Mouse (Mus musculus) intestine, embryonic 16.5 days (tissue): Measurements from ENCODE around the gene Fxyd7. TPM values are rescaled to one million over a fixed set of nuclear protein-coding genes. Genes with fewer than 3 reads are reported as not detected.

Experiments used
- ATAC-seq: fragments of 200-750 bp; cut with Nextera tagmentation; 2 replicates; pipeline ENCODE4 v1.8.0; 2017; ENCODE audit warnings: moderate TSS enrichment, moderate library complexity
- H3K27ac ChIP-seq: fragments of 300-500 bp; sonication (generic); 2 replicates; pipeline ENCODE4 v1.5.1; 2014; ENCODE audit warnings: mild to moderate bottlenecking, low read length
- H3K27me3 ChIP-seq: fragments of 300-500 bp; sonication (generic); replicated peaks from 2 replicates; pipeline ENCODE4 v1.6.1; 2014; ENCODE audit warnings: low read length, control low read depth, mixed read lengths; ENCODE audit not compliant: control insufficient read depth, insufficient read depth
- H3K36me3 ChIP-seq: fragments of 300-500 bp; sonication (generic); 2 replicates; pipeline ENCODE4 v1.6.1; 2014; ENCODE audit warnings: low read length, control low read depth; ENCODE audit not compliant: control insufficient read depth, insufficient read depth
- H3K4me1 ChIP-seq: fragments of 300-500 bp; sonication (generic); 2 replicates; pipeline ENCODE4 v1.6.1; 2014; ENCODE audit warnings: low read length, control low read depth, mixed read lengths; ENCODE audit not compliant: control insufficient read depth, insufficient read depth
- H3K4me2 ChIP-seq: fragments of 300-500 bp; sonication (generic); 2 replicates; pipeline ENCODE4 v1.6.1; 2014; ENCODE audit warnings: low read depth, low read length, control low read depth
- H3K4me3 ChIP-seq: fragments of 300-500 bp; sonication (generic); 2 replicates; pipeline ENCODE4 v1.5.1; 2014; ENCODE audit warnings: mild to moderate bottlenecking, low read length
- H3K9ac ChIP-seq: fragments of 300-500 bp; sonication (generic); 2 replicates; pipeline ENCODE4 v1.6.1; 2014; ENCODE audit warnings: low read depth, low read length
- H3K9me3 ChIP-seq: fragments of 300-500 bp; sonication (generic); 2 replicates; pipeline ENCODE4 v1.6.1; 2016; ENCODE audit warnings: low read length, control low read depth; ENCODE audit not compliant: control insufficient read depth
- WGBS: fragments of 180-500 bp; shearing (Covaris S2); extraction: QIAGEN DNeasy Blood & Tissue Kit; methylation state at CpG from one replicate; pipeline ENCODE4 v1.1.7; 2014; 5-methylcytosine and 5-hydroxymethylcytosine counted together
- polyA plus RNA-seq: library from polyadenylated mRNA; unstranded; fragments of >200 nt; fragmentation: Nextera tagmentation; extraction: Ambion mirVana; gene quantifications from 2 replicates; pipeline ENCODE4 v1.2.1, GENCODE M21; 2015

The Fxyd7 gene
- polyA plus RNA-seq = 20.1 and 22.0 TPM in 2 replicates

DNA sequence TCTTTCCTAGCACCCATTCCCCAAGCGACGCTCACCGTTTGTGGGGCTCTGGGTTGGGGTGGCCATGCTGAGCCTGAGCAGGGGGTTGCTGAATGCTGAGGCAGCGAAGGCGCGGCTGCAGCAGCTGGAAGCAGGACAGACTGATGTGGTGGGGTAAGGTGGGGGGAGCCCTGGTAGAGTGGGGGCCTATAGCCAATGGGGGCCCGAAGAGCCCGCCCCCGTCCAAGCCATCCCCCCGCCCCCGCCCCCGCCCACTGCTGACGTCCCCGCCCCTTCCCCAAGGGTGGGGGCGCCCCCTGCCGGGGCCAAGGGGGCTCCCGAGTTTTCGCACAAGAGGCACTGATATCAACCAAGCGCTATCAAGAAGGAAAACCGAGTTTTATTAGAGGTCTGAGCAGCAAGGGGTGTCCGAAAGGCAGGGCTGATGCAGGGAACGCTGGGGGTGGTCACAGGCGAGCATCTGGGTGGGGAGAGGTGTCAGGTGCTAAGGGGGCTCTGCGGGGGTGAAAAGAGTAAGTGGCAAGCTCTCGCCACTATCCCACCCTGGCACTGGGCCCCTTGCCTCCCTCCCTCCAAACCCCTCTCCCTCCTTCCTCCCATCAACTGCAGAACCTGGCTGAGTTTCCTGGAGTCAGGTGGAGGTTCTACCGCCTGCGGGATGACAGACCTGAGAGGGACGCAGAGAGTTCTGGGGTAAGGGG, at the start of gene Fxyd7:
Gene Fxyd7, minus strand, starts transcription at position 147 of the 701 bp plus-strand sequence.
- WGBS = 2% methylated on average over 27 of the region's 28 CpGs
- no peaks in the 10 kb centered on the region for H3K36me3 ChIP-seq
- H3K9ac ChIP-seq = 0 out of 2 replicates have a peak within 1 kb of the TSS, but pooled peaks have one; percentile 43
- no peaks in the 10 kb centered on the region for H3K9me3 ChIP-seq
- peak within 1 kb of the TSS; percentile 34 for H3K4me2 ChIP-seq
- H3K27me3 ChIP-seq = peaks cover 48% of the 10 kb centered on the region
- H3K27ac ChIP-seq = no peak within 1 kb of the TSS
- no peak for ATAC-seq
- H3K4me3 ChIP-seq = peak within 1 kb of the TSS; percentile 13
- peaks cover 45% of the 10 kb centered on the region for H3K4me1 ChIP-seq

DNA sequence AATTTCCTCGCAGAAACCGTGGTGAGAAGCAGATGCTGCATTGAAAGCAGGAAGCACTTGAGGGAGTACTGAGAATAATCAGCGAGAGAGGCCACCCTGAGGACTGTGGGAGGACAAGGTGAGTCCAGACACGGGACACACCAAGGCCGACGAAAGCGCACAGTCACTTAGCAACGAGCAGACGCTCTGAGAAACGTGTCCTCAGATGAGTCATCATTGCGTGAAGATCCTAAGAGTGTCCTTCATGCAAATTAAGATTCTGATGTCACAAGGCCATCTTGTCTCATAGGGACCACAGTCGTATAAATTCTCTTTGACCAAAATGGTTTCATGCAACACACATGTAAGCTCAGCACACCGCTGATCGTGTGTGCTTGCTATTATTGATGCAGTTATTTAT, 49.5 kb upstream of the Fxyd7 start:
- H3K4me1 ChIP-seq = no peaks in the 10 kb centered on the region
- no peaks in the 10 kb centered on the region for H3K9me3 ChIP-seq
- H3K9ac ChIP-seq = no peak overlapping the region
- ATAC-seq = no peak
- H3K27me3 ChIP-seq = no peaks in the 10 kb centered on the region
- H3K27ac ChIP-seq = no peak overlapping the region
- H3K4me2 ChIP-seq = no peak overlapping the region
- H3K36me3 ChIP-seq = no peaks in the 10 kb centered on the region
- WGBS = 74% methylated on average over 14 of the region's 14 CpGs
- H3K4me3 ChIP-seq = no peak overlapping the region

DNA sequence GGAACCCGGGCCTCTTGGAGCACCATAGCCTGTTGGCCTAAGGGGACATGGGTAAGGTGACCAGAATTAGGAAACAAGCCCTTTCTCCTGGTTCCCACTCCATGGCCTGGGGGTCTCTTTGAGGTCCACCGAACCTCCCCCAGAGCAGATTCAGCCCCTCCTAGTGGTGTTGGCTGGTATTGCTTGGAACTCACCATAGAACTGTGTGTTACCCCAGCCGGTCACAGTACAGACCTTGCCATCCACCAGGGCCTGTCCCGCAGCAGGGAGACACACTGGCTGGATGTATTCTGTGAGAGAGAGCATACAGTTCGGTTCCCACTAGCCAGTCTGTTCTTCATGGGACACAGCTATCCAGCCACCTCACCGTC, 48.3 kb upstream of the Fxyd7 start:
- no peak overlapping the region for H3K4me3 ChIP-seq
- H3K9ac ChIP-seq = no peak overlapping the region
- 90% methylated on average over 6 of the region's 6 CpGs for WGBS
- no peaks in the 10 kb centered on the region for H3K36me3 ChIP-seq
- no peaks in the 10 kb centered on the region for H3K27me3 ChIP-seq
- H3K4me1 ChIP-seq = no peaks in the 10 kb centered on the region
- no peak overlapping the region for H3K27ac ChIP-seq
- ATAC-seq = no peak
- H3K4me2 ChIP-seq = no peak overlapping the region
- H3K9me3 ChIP-seq = no peaks in the 10 kb centered on the region

DNA sequence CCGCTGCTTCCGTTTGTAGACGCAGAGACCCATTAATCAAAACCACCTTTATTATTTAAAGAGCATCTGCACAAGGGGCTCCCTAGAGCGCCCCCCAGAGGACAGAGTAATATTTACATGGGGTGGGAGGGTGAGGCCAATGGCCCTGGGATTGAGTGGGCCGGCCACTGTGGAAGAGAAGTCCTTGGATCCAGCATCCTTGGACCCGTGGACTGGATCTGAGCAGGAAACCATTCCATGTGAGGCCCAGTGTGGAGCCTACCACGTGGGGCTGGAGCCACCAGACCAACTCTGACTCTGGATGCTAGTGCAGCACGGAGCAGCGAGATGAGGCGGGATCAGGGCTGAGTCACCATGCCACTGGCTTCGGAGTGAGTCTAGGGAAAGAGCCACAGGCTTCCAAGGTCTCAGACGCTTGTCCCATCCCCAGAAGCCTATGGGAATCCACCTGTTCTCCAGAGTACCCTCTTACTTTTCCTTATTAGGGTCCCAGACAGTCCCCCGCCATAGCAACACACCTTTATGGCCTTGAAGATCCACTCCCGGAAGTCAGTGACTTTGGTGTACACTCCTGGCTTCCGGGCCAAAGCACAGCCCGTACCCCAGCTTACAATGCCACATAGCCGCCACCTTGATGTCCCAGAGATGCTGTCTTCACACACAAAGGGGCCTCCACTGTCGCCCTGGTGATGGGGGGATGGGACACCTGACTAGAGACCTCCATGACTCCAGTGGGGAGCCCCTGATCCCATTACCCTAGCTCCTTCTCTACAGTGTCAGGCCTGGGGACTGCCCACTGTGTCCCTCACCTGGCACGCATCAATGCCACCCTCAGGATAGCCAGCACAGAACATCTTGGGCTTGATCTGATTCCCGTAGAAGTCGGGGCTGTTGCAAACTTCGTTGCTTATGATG, 47.7 kb upstream of the Fxyd7 start:
- Histone ChIP-seq H3K36me3 (no peaks in the 10 kb centered on the region), H3K9ac (no peak overlapping the region), H3K4me1 (no peaks in the 10 kb centered on the region), H3K27me3 (no peaks in the 10 kb centered on the region), H3K4me2 (no peak overlapping the region), H3K27ac (no peak overlapping the region), H3K4me3 (no peak overlapping the region), H3K9me3 (no peaks in the 10 kb centered on the region)
- no peak; the same call in 1 of the 2 replicates for ATAC-seq
- 77% methylated on average over 22 of the region's 22 CpGs for WGBS

DNA sequence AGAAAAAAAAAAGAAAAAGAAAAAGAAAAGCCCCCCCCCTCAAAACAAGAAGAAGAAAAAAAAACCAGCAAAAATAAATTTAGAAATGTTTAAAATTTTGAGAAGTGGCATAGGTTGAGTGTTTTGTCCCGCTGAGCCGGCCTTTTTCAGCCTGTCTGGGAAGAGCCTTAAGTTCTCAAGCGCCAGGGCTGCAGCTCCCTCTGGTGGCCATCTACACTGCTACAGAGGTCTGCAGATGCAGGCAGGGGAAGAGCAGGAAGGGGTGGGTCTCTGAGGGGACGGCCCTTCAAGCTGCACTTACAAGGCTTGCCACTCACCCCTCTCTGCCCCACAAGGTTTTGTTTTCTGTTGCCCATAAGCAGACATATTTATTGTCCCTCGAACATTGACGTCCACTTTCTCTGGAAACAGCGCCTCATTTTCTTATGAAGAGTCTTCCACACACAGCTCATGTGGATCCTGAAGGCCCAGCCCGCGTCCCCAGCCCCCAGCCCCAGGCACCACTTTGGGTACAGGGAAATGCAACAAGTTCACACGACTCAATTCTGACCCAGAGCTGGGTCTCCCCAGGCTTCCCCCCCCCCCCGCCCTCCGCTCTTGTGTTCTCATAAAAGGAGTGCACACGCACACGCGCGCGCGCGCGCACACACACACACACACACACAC, 46.4 kb upstream of the Fxyd7 start:
- Histone ChIP-seq H3K4me2 (peak overlapping the region; percentile 49), H3K4me1 (no peaks in the 10 kb centered on the region), H3K4me3 (peak overlapping the region; percentile 26), H3K9ac (no peak overlapping the region), H3K27me3 (no peaks in the 10 kb centered on the region), H3K9me3 (no peaks in the 10 kb centered on the region), H3K27ac (no peak overlapping the region), H3K36me3 (no peaks in the 10 kb centered on the region)
- 41% methylated on average over 20 of the region's 20 CpGs for WGBS
- peak; percentile 94 for ATAC-seq

DNA sequence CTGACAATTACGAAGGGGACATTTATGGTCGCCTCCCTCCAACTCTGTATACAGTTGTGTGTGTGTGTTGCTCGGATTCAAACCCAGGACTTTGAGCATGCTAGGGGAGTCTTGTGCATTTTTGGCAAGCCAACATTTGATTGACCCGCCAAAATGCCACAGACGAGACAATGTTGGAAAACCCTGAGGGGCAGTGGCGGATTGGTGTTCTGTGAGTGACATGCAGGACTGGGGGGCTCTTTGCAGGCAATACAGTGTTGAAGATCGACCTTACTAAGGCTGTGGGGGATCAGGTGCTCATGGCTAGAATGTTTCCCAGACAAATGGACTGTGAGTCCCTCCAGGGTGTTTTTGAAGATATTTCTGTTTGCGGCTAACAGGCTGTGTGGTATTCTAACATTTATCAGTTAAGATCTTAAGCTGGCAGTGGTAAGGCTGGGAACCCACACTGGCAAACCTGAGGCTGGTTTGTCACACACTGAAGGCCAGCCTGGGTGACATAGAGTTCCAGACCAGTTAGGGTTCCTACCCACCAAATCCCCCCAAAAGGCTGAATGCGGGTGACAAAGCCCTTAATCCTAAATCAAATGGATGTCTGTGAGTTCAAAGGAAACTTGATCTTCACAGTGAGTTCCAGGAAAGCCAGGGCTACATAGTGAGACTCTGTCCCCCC, 45.8 kb upstream of the Fxyd7 start:
- Histone ChIP-seq H3K9ac (no peak overlapping the region), H3K27me3 (no peaks in the 10 kb centered on the region), H3K27ac (no peak overlapping the region), H3K9me3 (no peaks in the 10 kb centered on the region), H3K4me2 (no peak overlapping the region), H3K4me1 (no peaks in the 10 kb centered on the region), H3K4me3 (no peak overlapping the region), H3K36me3 (no peaks in the 10 kb centered on the region)
- WGBS = 74% methylated on average over 9 of the region's 9 CpGs
- no peak for ATAC-seq

DNA sequence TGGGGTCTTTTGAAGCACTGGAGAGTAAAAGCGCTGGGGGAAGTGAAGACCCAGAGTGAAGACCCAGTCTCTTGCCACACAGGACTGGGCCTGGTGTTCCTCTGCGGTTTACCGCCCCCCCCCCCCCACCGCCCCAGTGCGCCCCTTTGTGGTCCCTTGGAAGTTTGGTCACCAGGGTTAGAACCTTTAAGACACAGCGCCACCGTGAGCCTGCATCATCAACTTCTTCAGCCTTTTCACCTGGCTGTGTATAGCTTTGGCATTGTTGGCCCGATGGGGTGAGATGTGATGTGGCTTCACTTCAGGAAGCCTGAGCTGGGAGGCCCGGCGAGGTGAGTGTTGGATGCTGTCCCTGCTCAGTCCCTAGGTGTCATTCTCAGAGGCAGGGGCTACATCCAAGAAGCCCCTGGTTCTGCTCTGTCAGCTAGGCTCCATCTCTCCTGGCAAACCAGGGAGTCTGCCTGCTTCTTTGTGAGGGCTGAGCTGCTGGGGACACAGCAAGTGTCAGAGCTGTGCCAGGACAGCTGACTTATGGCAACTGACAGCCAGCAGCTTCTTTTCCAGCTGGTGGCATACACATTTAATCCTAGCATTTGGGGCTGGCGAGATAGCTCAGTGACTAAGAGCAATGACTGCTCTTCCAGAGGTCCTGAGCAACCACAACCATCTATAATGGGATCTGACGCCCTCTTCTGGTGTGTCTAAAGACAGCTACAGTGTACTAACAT, 43.7 kb upstream of the Fxyd7 start:
- no peak for ATAC-seq

DNA sequence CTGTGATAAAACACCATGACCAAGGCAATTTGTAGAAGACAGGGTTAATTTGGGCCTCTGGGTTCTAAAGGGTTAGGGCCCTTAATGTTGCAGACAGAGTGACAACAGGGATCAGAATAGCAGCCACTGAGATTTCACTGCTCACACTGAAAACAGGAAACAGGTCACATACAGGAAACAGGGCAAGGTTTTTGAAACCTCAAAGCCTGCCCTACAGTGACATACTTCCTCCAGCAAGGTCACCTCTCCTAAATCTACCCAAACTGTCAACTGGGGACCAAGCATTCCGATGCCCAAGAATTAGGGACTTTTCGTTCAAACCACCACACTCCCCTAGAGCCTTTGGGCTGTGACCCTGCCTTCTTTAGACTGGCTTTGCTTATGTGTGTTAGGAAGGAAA, 38.5 kb upstream of the Fxyd7 start:
- Histone ChIP-seq H3K4me3 (no peak overlapping the region), H3K9me3 (no peaks in the 10 kb centered on the region), H3K36me3 (no peaks in the 10 kb centered on the region), H3K9ac (no peak overlapping the region), H3K27me3 (no peaks in the 10 kb centered on the region), H3K27ac (no peak overlapping the region), H3K4me2 (no peak overlapping the region), H3K4me1 (no peaks in the 10 kb centered on the region)
- WGBS = 79% methylated on average over 2 of the region's 2 CpGs
- ATAC-seq = no peak

More for the DNA sequence above, 43.7 kb upstream of the Fxyd7 start:
- no peak overlapping the region for H3K27ac ChIP-seq
- H3K4me2 ChIP-seq = no peak overlapping the region
- H3K4me3 ChIP-seq = no peak overlapping the region
- H3K4me1 ChIP-seq = no peaks in the 10 kb centered on the region
- H3K27me3 ChIP-seq = no peaks in the 10 kb centered on the region
- 23% methylated on average over 12 of the region's 12 CpGs for WGBS
- no peaks in the 10 kb centered on the region for H3K9me3 ChIP-seq
- no peaks in the 10 kb centered on the region for H3K36me3 ChIP-seq
- H3K9ac ChIP-seq = no peak overlapping the region
